Mouse (Mus musculus) intestine, embryonic 16.5 days (tissue): ENCODE results near the gene Hpn. TPM values are rescaled to one million over a fixed set of nuclear protein-coding genes. Genes with fewer than 3 reads are reported as not detected.

Experiments
- ATAC-seq: fragments of 200-750 bp; cut with Nextera tagmentation; 2 replicates; pipeline ENCODE4 v1.8.0; 2017; ENCODE audit warnings: moderate TSS enrichment, moderate library complexity
- H3K27ac ChIP-seq: fragments of 300-500 bp; sonication (generic); 2 replicates; pipeline ENCODE4 v1.5.1; 2014; ENCODE audit warnings: mild to moderate bottlenecking, low read length
- H3K27me3 ChIP-seq: fragments of 300-500 bp; sonication (generic); replicated peaks from 2 replicates; pipeline ENCODE4 v1.6.1; 2014; ENCODE audit warnings: low read length, control low read depth, mixed read lengths; ENCODE audit not compliant: control insufficient read depth, insufficient read depth
- H3K36me3 ChIP-seq: fragments of 300-500 bp; sonication (generic); 2 replicates; pipeline ENCODE4 v1.6.1; 2014; ENCODE audit warnings: low read length, control low read depth; ENCODE audit not compliant: control insufficient read depth, insufficient read depth
- H3K4me1 ChIP-seq: fragments of 300-500 bp; sonication (generic); 2 replicates; pipeline ENCODE4 v1.6.1; 2014; ENCODE audit warnings: low read length, control low read depth, mixed read lengths; ENCODE audit not compliant: control insufficient read depth, insufficient read depth
- H3K4me2 ChIP-seq: fragments of 300-500 bp; sonication (generic); 2 replicates; pipeline ENCODE4 v1.6.1; 2014; ENCODE audit warnings: low read depth, low read length, control low read depth
- H3K4me3 ChIP-seq: fragments of 300-500 bp; sonication (generic); 2 replicates; pipeline ENCODE4 v1.5.1; 2014; ENCODE audit warnings: mild to moderate bottlenecking, low read length
- H3K9ac ChIP-seq: fragments of 300-500 bp; sonication (generic); 2 replicates; pipeline ENCODE4 v1.6.1; 2014; ENCODE audit warnings: low read depth, low read length
- H3K9me3 ChIP-seq: fragments of 300-500 bp; sonication (generic); 2 replicates; pipeline ENCODE4 v1.6.1; 2016; ENCODE audit warnings: low read length, control low read depth; ENCODE audit not compliant: control insufficient read depth
- WGBS: fragments of 180-500 bp; shearing (Covaris S2); extraction: QIAGEN DNeasy Blood & Tissue Kit; methylation state at CpG from one replicate; pipeline ENCODE4 v1.1.7; 2014; 5-methylcytosine and 5-hydroxymethylcytosine counted together
- polyA plus RNA-seq: library from polyadenylated mRNA; unstranded; fragments of >200 nt; fragmentation: Nextera tagmentation; extraction: Ambion mirVana; gene quantifications from 2 replicates; pipeline ENCODE4 v1.2.1, GENCODE M21; 2015

The Hpn gene
- polyA plus RNA-seq, 1 experiment from 2014 or later = 66.4 TPM

GRCm38 (mm10) chr7:31144886-31145285 lies 29.8 kb upstream of the Hpn start:
- no peaks in the 10 kb centered on the region for H3K9me3 ChIP-seq
- H3K4me1 ChIP-seq = peaks cover 28% of the 10 kb centered on the region
- no peak overlapping the region for H3K4me3 ChIP-seq
- H3K27ac ChIP-seq = no peak overlapping the region
- no peak overlapping the region for H3K9ac ChIP-seq
- peaks cover 16% of the 10 kb centered on the region for H3K36me3 ChIP-seq
- H3K27me3 ChIP-seq = no peaks in the 10 kb centered on the region
- 94% methylated on average over 16 of the region's 16 CpGs for WGBS
- no peak overlapping the region for H3K4me2 ChIP-seq
- ATAC-seq = no peak

GRCm38 (mm10) chr7:31140941-31141340 lies 25.9 kb upstream of the Hpn start:
- 94% methylated on average over 10 of the region's 10 CpGs for WGBS
- H3K4me2 ChIP-seq = no peak overlapping the region
- H3K27me3 ChIP-seq = no peaks in the 10 kb centered on the region
- no peaks in the 10 kb centered on the region for H3K9me3 ChIP-seq
- H3K27ac ChIP-seq = no peak overlapping the region
- no peak for ATAC-seq
- no peak overlapping the region for H3K4me3 ChIP-seq
- peaks cover 27% of the 10 kb centered on the region for H3K36me3 ChIP-seq
- no peak overlapping the region for H3K9ac ChIP-seq
- H3K4me1 ChIP-seq = 0 out of 2 replicates have a peak, but pooled peaks cover 3% of the 10 kb centered on the region

GRCm38 (mm10) chr7:31140302-31140701 lies 25.2 kb upstream of the Hpn start:
- Histone ChIP-seq H3K4me2 (no peak overlapping the region), H3K27ac (no peak overlapping the region), H3K9me3 (no peaks in the 10 kb centered on the region), H3K36me3 (peaks cover 34% of the 10 kb centered on the region), H3K4me1 (no peaks in the 10 kb centered on the region), H3K4me3 (no peak overlapping the region), H3K27me3 (no peaks in the 10 kb centered on the region), H3K9ac (no peak overlapping the region)
- 77% methylated on average over 4 of the region's 4 CpGs for WGBS
- no peak for ATAC-seq

DNA sequence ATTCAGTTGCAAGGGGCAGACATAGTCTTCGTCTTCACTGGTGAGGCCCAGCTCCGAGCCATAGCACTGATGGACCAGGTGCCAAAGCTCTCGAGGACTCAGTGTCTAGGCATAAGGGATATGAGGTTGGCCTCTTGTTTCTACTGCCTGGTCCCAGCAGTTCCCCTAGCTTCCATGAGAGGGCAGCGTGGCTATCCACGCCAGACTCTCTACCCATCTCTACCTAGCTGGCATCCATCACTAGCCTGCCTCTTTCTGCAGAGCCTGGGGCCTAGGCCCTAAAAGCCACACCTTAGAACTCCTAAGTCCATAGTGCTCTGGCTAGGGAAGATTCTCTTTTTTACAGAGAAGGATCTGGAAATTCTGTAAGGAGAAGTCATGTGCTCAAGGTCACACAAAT lies 24.7 kb upstream of the Hpn start:
- H3K27me3 ChIP-seq = no peaks in the 10 kb centered on the region
- no peak overlapping the region for H3K27ac ChIP-seq
- H3K4me2 ChIP-seq = no peak overlapping the region
- 65% methylated on average over 5 of the region's 5 CpGs for WGBS
- peaks cover 36% of the 10 kb centered on the region for H3K36me3 ChIP-seq
- H3K9me3 ChIP-seq = no peaks in the 10 kb centered on the region
- ATAC-seq = peak; percentile 67
- no peaks in the 10 kb centered on the region for H3K4me1 ChIP-seq
- H3K9ac ChIP-seq = no peak overlapping the region
- no peak overlapping the region for H3K4me3 ChIP-seq

GRCm38 (mm10) chr7:31135717-31136116 lies 20.6 kb upstream of the Hpn start:
- Histone ChIP-seq H3K27me3 (no peaks in the 10 kb centered on the region), H3K9ac (no peak overlapping the region), H3K4me3 (no peak overlapping the region), H3K36me3 (peaks cover 33% of the 10 kb centered on the region), H3K27ac (no peak overlapping the region), H3K4me2 (no peak overlapping the region), H3K4me1 (no peaks in the 10 kb centered on the region), H3K9me3 (no peaks in the 10 kb centered on the region)
- WGBS = 90% methylated on average over 10 of the region's 10 CpGs
- no peak for ATAC-seq

GRCm38 (mm10) chr7:31131866-31132265 lies 16.8 kb upstream of the Hpn start:
- WGBS = 90% methylated on average over 4 of the region's 4 CpGs
- H3K9me3 ChIP-seq = no peaks in the 10 kb centered on the region
- no peak for ATAC-seq
- 0 out of 2 replicates have a peak, but pooled peaks cover 5% of the 10 kb centered on the region for H3K4me1 ChIP-seq
- peaks cover 25% of the 10 kb centered on the region for H3K36me3 ChIP-seq
- no peak overlapping the region for H3K9ac ChIP-seq
- peaks cover 8% of the 10 kb centered on the region for H3K27me3 ChIP-seq
- no peak overlapping the region for H3K27ac ChIP-seq
- no peak overlapping the region for H3K4me2 ChIP-seq
- H3K4me3 ChIP-seq = no peak overlapping the region

DNA sequence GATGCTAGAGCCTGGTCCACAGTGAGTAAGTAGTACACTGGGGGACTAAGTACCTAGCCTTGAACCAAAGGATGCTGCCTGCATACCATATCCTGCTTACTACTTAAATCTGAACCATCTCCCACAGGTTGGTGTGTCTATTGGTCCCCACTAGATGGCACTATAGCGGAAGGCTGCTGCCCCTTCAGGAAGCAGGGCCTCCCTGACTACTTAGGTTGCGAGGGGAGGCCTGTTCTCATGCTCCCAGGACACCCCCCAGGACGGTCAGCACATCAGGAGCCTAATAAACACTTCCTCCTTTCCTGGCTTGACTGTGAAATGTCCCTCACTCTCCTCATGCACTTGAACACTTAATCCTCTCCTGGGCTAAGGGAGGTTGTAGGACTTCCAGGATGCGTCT lies 15.8 kb upstream of the Hpn start:
- Histone ChIP-seq H3K4me3 (no peak overlapping the region), H3K4me2 (no peak overlapping the region), H3K27me3 (peaks cover 18% of the 10 kb centered on the region), H3K9me3 (no peaks in the 10 kb centered on the region), H3K4me1 (peaks cover 11% of the 10 kb centered on the region), H3K27ac (no peak overlapping the region), H3K9ac (no peak overlapping the region), H3K36me3 (peaks cover 24% of the 10 kb centered on the region)
- 0 out of 2 replicates have a peak, but pooled peaks have one; percentile 31 for ATAC-seq
- WGBS = 32% methylated on average over 4 of the region's 4 CpGs

- H3K4me3 ChIP-seq = no peak overlapping the region
- no peak overlapping the region for H3K4me2 ChIP-seq
- no peak overlapping the region for H3K27ac ChIP-seq
- H3K4me1 ChIP-seq = peaks cover 11% of the 10 kb centered on the region
- no peak overlapping the region for H3K9ac ChIP-seq
- peaks cover 24% of the 10 kb centered on the region for H3K27me3 ChIP-seq
- peaks cover 17% of the 10 kb centered on the region for H3K36me3 ChIP-seq
- H3K9me3 ChIP-seq = no peaks in the 10 kb centered on the region
- no peak for ATAC-seq
- 95% methylated on average over 7 of the region's 7 CpGs for WGBS
These were observed 15.1 kb upstream of the Hpn start for GRCm38 (mm10) chr7:31130197-31130596.

DNA sequence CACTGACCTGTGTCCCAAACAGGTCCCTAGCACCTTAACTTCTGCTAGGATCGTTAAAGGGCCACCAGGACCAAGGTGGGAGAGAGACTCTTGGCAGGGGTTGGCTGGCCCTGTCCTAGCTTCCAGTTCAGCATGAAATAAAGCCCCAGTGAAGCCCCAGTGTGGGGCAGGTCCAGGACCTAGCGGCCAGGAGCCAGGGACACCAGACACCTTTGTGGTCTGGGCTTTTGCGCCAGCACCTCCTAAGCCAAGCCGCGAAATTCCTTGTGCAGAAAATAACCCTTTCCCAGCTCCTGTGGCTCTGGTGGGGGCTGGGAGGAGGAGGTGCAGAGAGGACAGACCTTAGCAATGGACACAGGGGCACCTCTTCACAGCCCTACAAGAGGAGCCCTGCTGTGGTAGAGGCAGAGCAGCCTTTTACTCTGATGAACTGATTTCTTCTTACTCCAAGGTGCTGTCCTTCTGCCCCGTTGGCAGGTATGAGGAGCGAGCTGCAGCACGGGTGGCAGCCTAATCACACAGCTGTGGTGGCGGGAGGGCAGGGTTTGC lies 13.1 kb upstream of the Hpn start:
- 69% methylated on average over 9 of the region's 9 CpGs for WGBS
- Histone ChIP-seq H3K9ac (no peak overlapping the region), H3K9me3 (no peaks in the 10 kb centered on the region), H3K4me2 (no peak overlapping the region), H3K27ac (no peak overlapping the region), H3K4me1 (peaks cover 11% of the 10 kb centered on the region), H3K36me3 (peaks cover 10% of the 10 kb centered on the region), H3K4me3 (no peak overlapping the region), H3K27me3 (peaks cover 31% of the 10 kb centered on the region)
- no peak for ATAC-seq
